Mouse (Mus musculus): ENCODE measurements around the gene Ddx56. TPM values are rescaled to one million over a fixed set of nuclear protein-coding genes. Genes with fewer than 3 reads are reported as not detected.
"Not testable (repeated sequence)": the region's sequence is repeated elsewhere in the genome, so short reads cannot be mapped to it uniquely, and the experiment has no call there.

The Ddx56 gene
- total RNA-seq, 2 experiments from 2014 or later = 26.8 to 31.4 TPM

DNA sequence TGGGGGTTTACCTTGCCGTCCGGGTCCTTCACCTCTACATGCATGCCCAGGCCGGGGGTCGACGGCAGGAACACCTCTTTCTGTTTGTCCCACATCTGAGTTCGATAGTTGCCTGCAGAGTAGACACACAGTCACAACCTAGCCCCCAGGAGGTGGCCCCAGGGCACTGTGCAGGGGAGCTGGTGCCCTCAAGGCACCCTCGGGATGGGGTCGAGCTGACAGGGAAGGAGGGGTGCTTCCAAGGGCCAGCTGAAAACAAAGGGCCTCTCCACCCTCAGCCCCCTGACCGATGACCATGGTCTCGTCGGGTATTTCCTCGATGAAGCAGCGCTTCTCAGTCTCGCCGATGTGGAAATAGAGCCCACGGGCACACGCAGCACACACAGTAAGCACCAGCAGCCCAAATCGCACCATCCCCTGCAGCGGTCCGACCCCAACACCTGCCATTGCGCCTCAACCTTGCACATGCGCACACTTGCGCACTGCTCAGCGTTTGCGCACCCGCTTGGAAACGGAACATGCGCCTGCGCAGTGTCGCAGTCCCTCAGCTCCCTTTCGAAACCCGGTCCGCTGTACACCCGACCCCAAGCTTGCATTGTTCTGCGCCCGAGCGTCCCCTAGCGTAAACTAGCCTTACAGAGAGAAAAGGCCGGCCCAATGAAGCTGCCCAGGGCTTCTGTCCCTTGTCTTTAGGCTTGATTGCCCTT lies 7.0 kb upstream of the Ddx56 start, which contains the start of gene Tmed4:
Tmed4 (minus strand) TSS at position 484 of the 707 bp plus-strand sequence.
- intact Hi-C loops (cut with DNase I; ENCODE audit: low total_unique reads) = no loop called here
- peak; percentile 99 for DNase-seq

GRCm38 (mm10) chr11:6273607-6274006 lies 6.0 kb upstream of the Ddx56 start:
- intact Hi-C loops (cut with DNase I; ENCODE audit: low total_unique reads) = no loop called here

DNA sequence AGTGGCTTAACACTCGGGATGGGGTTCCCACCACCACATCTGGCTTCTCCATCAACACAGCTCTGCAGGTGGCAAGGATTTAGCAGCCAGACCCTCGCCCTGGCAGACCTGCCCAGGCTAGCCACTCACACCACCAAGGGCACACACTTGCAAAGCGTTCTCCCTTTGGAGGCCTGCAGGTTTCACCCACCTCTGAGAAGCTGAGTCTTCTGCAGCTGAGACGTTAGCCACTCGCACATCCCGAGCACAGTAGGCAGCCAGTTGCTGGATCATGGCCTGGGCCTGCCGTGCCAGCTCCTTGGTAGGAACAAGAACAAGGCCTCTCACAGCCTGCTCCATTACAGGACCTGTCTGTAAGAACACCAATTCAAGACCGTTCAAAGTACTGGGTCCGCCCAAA lies 951 bp downstream of the Ddx56 start:
- no peak for DNase-seq
- intact Hi-C loops (cut with DNase I; ENCODE audit: low total_unique reads) = no loop called here

More at GRCm38 (mm10) chr11:6273607-6274006, 6.0 kb upstream of the Ddx56 start:
- no peak for DNase-seq

DNA sequence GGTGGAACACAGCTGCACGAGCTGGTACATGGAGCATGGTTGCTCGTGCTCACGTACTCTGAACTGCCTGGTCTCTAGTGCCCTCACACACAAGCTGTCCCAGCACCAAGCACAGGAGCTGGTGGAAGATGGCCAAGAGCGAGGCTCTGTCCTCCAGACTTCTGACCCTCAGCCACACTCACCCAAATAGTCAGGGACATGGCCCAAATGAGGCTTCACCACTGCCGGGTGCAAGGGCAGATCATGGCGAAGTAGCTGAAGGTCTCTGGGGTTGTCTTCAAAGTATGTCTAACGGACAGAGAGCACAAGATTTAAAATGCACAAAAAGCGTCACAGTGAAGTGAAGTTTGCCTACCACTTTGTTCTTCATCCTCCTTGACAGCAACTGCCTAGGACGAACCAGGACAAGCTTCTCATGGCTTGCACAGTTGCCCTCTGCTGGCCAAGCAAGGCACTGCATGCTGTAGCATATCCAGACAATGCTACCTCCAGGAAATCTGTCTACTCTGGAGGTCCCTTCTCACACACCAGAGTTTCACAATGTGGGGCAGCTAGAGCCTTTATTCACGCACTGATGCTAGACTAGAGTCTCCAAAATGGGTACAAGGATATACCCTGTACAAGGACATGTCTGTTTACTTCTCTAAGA lies 6.0 kb downstream of the Ddx56 start:
- intact Hi-C loops (cut with DNase I; ENCODE audit: low total_unique reads) = loop anchor here (5.0 kb wide), 1 partner anchor 269 kb away; no protein-coding TSS in a partner anchor
- peak; percentile 70 for DNase-seq

- DNase-seq = no peak
- intact Hi-C loops (cut with DNase I; ENCODE audit: low total_unique reads) = loop anchor here (5.0 kb wide), 1 partner anchor 47 kb away; no protein-coding TSS in a partner anchor
Measured at GRCm38 (mm10) chr11:6259413-6259812, 8.2 kb downstream of the Ddx56 start.

DNA sequence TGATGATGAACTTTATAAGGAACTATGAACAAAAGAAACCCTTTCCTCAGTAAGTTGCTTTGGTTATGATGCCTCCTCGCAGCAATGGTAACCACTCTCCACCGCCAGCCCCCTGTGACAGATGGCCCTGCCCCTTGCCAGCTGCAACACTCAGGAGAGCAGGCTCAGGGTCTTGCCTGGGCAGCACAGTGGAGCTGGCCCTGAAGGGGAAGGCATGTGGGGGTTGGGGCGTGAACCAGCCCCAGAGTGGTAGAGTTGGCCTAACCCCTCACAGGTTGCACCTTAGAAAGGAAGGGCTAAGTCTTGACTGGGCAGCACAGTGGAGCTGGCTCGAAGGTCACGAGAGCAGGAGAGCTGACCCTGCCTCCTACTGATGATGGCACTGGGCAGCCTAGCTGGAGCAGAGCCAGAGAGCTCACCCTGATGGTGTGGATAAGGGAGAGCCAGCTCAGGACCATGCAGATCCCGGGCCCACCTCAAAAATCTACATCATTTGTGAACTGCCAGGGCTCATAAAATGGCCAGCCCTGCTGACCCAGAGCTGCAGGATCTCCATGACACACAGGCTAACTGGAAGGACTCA lies 11.0 kb downstream of the Ddx56 start:
- intact Hi-C loops (cut with DNase I; ENCODE audit: low total_unique reads) = loop anchor here (5.0 kb wide), 1 partner anchor 44 kb away; no protein-coding TSS in a partner anchor
- DNase-seq = no peak

GRCm38 (mm10) chr11:6254602-6255001 lies 13.0 kb downstream of the Ddx56 start:
- not testable (repeated sequence) for DNase-seq
- intact Hi-C loops (cut with DNase I; ENCODE audit: low total_unique reads) = loop anchor here (5.0 kb wide), 1 partner anchor 42 kb away; no protein-coding TSS in a partner anchor

GRCm38 (mm10) chr11:6252824-6253223 lies 14.7 kb downstream of the Ddx56 start:
- intact Hi-C loops (cut with DNase I; ENCODE audit: low total_unique reads) = no loop called here
- no peak for DNase-seq

- intact Hi-C loops (cut with DNase I; ENCODE audit: low total_unique reads) = no loop called here
- no peak for DNase-seq
Measured at GRCm38 (mm10) chr11:6252248-6252647, 15.3 kb downstream of the Ddx56 start.

DNA sequence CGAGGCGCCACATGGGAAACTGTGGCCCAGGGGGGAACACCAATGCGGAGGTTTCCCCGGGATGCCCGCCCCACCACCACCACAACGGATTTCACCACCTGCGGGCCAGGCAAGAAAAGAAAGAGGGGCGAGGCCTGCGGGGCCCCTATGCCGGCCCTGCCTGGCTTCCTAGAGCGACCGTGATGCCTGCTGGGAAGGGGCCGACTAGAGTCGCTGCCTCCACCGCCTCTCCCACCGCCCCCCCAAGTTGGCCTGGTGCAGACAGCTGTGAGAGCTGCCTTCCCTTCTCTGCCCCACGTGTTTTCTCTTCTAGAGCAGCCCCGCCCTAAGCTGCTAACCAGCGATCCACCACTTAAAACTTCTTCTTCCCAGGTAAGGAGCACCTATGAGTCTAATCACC lies 22.9 kb downstream of the Ddx56 start:
- DNase-seq = no peak
- intact Hi-C loops (cut with DNase I; ENCODE audit: low total_unique reads) = no loop called here

DNA sequence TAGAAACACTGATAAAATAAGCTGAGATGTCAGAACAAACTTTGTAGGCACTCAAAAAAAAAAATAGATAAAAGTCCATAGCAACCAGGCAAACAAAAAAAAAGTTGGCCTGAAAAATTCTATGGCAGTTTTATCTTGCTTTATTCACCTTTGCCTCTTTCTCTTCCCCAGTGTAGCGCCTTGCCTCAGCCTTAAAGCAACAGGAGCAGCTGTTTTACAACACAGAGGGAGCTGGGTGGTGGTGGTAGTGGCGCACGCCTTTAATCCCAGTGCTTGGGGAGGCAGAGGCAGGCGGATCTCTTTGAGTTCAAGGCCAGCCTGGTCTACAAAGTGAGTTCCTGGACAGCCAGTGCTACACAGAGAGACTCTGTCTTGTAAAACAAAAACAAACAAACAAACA lies 34.5 kb downstream of the Ddx56 start:
- intact Hi-C loops (cut with DNase I; ENCODE audit: low total_unique reads) = no loop called here
- no peak for DNase-seq

- DNase-seq = no peak
- intact Hi-C loops (cut with DNase I; ENCODE audit: low total_unique reads) = no loop called here
Measured at GRCm38 (mm10) chr11:6230012-6230411, 37.6 kb downstream of the Ddx56 start, which contains the start of gene Npc1l1. Npc1l1 (minus strand) TSS chr11:6230143.

DNA sequence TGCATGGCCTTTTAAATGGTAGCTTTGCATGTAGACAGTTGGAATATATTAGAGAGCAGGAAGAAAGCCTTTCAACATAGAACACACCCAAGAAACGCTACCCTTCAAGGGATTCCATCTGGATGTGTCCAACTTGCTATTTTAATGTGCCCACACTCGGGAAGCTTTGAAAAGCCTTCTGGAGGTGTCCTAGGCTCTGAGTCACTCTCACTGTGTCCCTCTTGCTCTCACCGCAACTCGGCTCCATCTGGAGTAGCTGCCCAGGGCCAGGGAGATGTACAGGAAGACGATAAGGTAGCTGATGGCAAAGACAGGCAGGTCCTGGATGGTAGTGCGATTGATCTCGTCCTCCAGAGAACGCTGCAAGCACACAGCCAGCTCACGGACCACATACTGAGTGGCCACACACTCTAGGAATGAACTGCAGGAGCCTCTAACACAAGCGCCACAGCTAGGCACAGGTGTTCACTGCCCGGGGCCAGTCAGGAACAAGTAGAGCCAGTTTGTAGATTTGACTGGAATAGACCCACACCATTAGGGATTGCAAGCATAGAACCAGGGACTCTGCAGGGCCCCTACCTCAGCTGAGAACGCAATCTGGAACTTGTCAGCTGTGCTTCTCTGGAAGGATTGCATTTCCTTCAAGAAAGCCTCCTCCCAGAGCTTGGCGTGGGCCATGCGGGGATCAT lies 42.9 kb downstream of the Ddx56 start:
- intact Hi-C loops (cut with DNase I; ENCODE audit: low total_unique reads) = no loop called here
- no peak for DNase-seq

DNA sequence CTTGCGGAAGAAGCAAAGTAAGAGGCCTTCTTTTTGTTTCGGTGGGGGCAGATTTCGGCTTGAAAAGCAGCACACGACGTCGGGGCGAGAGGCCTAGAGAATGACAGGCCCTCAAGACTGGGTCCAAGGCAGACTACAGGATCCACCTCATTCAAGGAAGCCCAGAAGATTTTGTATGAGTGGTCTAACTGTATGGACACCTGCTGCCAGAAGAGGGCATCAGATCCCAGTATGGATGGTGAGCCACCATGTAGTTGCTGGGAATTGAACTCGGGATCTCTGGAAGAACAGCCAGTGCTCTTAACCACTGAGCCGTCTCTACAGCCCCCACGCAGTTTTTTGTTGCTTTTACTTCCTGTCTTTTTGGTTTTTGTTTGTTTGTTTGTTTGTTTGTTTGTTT lies 45.4 kb downstream of the Ddx56 start:
- intact Hi-C loops (cut with DNase I; ENCODE audit: low total_unique reads) = no loop called here
- no peak for DNase-seq

DNA sequence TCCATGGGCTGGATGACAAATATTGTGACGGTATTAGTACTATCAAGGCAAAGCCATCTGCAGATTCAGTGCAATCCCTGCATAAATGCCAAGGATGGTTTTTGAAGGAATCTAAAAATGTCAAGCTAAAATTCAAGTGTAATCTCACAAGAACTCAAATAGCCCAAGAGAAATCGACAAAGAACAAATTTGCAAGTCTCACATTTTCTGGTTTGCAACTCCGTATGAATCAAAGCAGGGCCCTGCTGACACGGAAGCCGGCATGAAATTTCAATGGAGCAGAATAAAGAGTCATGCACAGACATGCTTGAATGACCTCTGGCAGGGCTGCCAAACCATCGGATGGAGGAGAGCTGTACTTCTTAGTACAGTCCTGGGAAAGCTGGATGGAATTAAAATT lies 47.6 kb downstream of the Ddx56 start:
- intact Hi-C loops (cut with DNase I; ENCODE audit: low total_unique reads) = no loop called here
- no peak for DNase-seq

DNA sequence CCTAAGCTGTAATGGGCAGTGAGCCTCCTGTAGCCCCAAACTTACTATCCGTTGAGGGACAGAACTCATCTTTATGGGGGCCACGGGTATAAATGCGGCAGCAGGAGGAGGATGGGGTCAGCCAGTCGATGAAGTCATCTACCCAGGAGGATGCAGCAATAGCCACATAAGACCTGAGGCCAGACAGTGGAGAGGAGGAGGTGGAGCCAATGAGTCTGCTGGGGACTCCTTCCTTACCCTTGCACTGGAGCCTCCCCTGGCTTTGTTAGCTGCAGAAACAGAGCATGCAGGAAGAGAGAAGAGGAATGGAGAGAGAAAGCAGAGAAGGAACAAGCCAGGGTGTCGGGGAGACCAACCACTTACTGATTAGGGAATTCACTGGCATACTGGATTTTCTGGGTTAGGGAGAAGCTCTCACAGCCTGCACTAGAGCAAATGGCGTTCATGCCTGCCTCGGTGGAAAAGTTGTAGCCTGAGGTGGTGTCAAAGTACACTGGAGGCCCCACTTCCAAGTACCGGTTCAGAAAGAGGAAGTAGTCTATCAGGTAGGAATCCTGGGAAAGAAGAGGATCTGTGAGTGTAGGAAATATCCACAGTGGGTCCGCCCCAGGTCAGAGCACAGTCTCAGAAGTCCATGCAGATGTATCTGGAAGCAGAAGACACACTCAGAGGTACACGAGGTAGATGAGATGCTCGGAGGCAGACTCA lies 49.2 kb downstream of the Ddx56 start:
- DNase-seq = no peak
- intact Hi-C loops (cut with DNase I; ENCODE audit: low total_unique reads) = no loop called here

DNA sequence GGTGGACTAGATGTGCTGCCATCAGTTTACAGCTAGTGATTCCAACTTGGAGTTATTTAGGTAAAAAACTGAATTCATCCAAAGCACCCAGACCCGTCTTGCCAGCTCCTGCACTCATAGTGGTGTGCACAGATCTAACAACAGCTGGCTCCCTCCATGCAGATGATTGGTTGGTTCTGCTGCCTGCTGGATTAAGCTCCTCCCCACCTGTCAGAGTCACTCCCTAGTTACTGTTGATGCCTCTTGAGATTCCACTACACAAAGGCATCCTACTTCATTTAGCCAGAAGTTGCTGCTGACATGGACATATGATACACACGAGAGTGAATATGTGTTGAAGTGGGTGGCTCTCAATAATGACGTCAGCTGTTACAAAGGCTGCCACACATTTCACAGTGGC lies 50.7 kb downstream of the Ddx56 start:
- DNase-seq = no peak
- intact Hi-C loops (cut with DNase I; ENCODE audit: low total_unique reads) = no loop called here
